14 mouse cellular contexts compared by ENCODE assay signal in the genomic region with DNA sequence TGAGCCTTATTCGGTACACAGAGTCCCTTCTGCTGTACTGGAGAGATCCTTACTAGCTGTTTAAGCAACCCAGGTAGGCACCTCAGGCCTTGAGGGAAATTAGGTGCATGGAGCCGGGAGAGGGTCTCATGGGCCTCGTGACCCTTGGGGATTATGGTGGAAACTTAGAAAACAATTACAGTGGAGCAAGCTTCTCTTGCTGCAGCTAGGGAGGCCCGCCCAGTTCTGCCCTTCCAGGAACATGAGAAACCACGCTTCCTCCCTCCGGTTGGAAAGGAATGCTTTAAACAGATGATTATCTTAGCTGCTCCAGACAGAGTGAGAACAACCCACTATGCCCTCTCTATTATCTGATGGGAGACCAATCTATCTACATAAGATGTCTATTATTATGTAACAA.
"Had no signal": no experiment of that assay in that cellular context is flagged by ENCODE, and none has a peak within 500 bp of the region (broad histone marks: within the 10 kb centered on the region; RNA-seq: fewer than 3 reads in every experiment).

No protein-coding gene starts in this region.

- H3K4me1 ChIP-seq: liver, embryonic 13.5 days had no signal

- H3K27ac ChIP-seq: intestine, embryonic 15.5 days; layer of hippocampus, adult 2 months; limb, embryonic 12.5 days; liver, embryonic 13.5 days; macrophage; midbrain, embryonic 12.5 days; neural tube, embryonic 15.5 days; stomach, postnatal 0 days had no signal

- H3K27me3 ChIP-seq: intestine, embryonic 15.5 days; liver, embryonic 13.5 days; megakaryocyte, embryonic 14.5 days; midbrain, embryonic 12.5 days; neural tube, embryonic 15.5 days had no signal

- H3K36me3 ChIP-seq: intestine, embryonic 15.5 days; limb, embryonic 12.5 days; liver, embryonic 13.5 days; midbrain, embryonic 12.5 days; neural tube, embryonic 15.5 days had no signal

- H3K9ac ChIP-seq: intestine, embryonic 15.5 days; limb, embryonic 12.5 days; liver, embryonic 13.5 days; liver, postnatal 0 days; midbrain, embryonic 12.5 days; neural tube, embryonic 15.5 days had no signal

- H3K4me3 ChIP-seq: intestine, embryonic 15.5 days; layer of hippocampus, adult 2 months; limb, embryonic 12.5 days; liver, embryonic 13.5 days; megakaryocyte, embryonic 14.5 days; midbrain, embryonic 12.5 days; myocyte; neural tube, embryonic 15.5 days had no signal

- H3K9me3 ChIP-seq: intestine, embryonic 15.5 days; limb, embryonic 12.5 days; liver, embryonic 13.5 days; megakaryocyte, embryonic 14.5 days; midbrain, embryonic 12.5 days; neural tube, embryonic 15.5 days had no signal

- DNase-seq: kidney, adult 8-10 months; kidney, postnatal 4 days; liver; liver, embryonic 13.5 days; liver, postnatal 0 days had no signal

- ATAC-seq: intestine, embryonic 15.5 days; liver, postnatal 0 days had no signal

- H3K4me2 ChIP-seq: intestine, embryonic 15.5 days; limb, embryonic 12.5 days; liver, embryonic 13.5 days; midbrain, embryonic 12.5 days; neural tube, embryonic 15.5 days had no signal
